ENCODE assay signal across 27 mouse cellular contexts in genomic region chr6:49588677-49589076, GRCm38 (mm10).
"Had no signal": no experiment of that assay in that cellular context is flagged by ENCODE, and none has a peak within 500 bp of the region (broad histone marks: within the 10 kb centered on the region; RNA-seq: fewer than 3 reads in every experiment).

No protein-coding gene starts in this region.

- H3K4me3 ChIP-seq: gastrocnemius, adult 2 months; heart, embryonic 10.5 days; heart, embryonic 12.5 days; hindbrain, embryonic 10.5 days; hindbrain, embryonic 12.5 days; layer of hippocampus, adult 2 months; left cerebral cortex, adult 2 months; limb, embryonic 10.5 days; limb, embryonic 12.5 days; liver, embryonic 13.5 days; liver, embryonic 15.5 days had no signal

- H3K9me3 ChIP-seq: heart, embryonic 10.5 days; heart, embryonic 12.5 days; hindbrain, embryonic 12.5 days; limb, embryonic 10.5 days; limb, embryonic 12.5 days; liver, embryonic 13.5 days; liver, embryonic 15.5 days had no signal

- H3K27me3 ChIP-seq: heart, embryonic 12.5 days; hindbrain, embryonic 12.5 days; limb, embryonic 12.5 days; liver, embryonic 13.5 days; liver, embryonic 15.5 days had no signal

- ATAC-seq: hindbrain, embryonic 16.5 days; intestine, embryonic 16.5 days; liver, postnatal 0 days had no signal

- H3K9ac ChIP-seq: heart, embryonic 12.5 days; hindbrain, embryonic 12.5 days; hindbrain, embryonic 14.5 days; limb, embryonic 12.5 days; liver, embryonic 13.5 days; liver, embryonic 15.5 days; liver, postnatal 0 days had no signal

- H3K27ac ChIP-seq: gastrocnemius, adult 2 months; heart, embryonic 10.5 days; hindbrain, embryonic 10.5 days; hindbrain, embryonic 12.5 days; hindbrain, embryonic 14.5 days; layer of hippocampus, adult 2 months; left cerebral cortex, adult 2 months; limb, embryonic 10.5 days; limb, embryonic 12.5 days; liver, embryonic 13.5 days; liver, embryonic 15.5 days had no signal

- H3K36me3 ChIP-seq: heart, embryonic 10.5 days; heart, embryonic 12.5 days; hindbrain, embryonic 10.5 days; hindbrain, embryonic 12.5 days; limb, embryonic 10.5 days; limb, embryonic 12.5 days; liver, embryonic 13.5 days; liver, embryonic 15.5 days had no signal

- DNase-seq: gastrocnemius, adult 2 months; gastrocnemius, postnatal 10 days; gastrocnemius, postnatal 25 days; heart, postnatal 10 days; heart, postnatal 4 days; kidney, adult 11 months; kidney, adult 2 months; kidney, adult 9 months; kidney, postnatal 10 days; kidney, postnatal 25 days; kidney, postnatal 4 days; liver; liver, embryonic 13.5 days; liver, postnatal 0 days had no signal

- H3K4me2 ChIP-seq: heart, embryonic 12.5 days; hindbrain, embryonic 12.5 days; hindbrain, embryonic 14.5 days; limb, embryonic 12.5 days; liver, embryonic 11.5 days; liver, embryonic 13.5 days; liver, embryonic 15.5 days had no signal

- H3K4me1 ChIP-seq: hindbrain, embryonic 10.5 days; hindbrain, embryonic 12.5 days; limb, embryonic 10.5 days; limb, embryonic 12.5 days; liver, embryonic 13.5 days; liver, embryonic 15.5 days had no signal
